Mouse (Mus musculus) urinary bladder, postnatal 25 days (tissue): Measurements from ENCODE around the gene Fam196b.

Experiments
- DNase-seq: peaks from one replicate; pipeline ENCODE4 v3.0.0; 2022; ENCODE audit warnings: low spot score

Fam196b gene

DNA sequence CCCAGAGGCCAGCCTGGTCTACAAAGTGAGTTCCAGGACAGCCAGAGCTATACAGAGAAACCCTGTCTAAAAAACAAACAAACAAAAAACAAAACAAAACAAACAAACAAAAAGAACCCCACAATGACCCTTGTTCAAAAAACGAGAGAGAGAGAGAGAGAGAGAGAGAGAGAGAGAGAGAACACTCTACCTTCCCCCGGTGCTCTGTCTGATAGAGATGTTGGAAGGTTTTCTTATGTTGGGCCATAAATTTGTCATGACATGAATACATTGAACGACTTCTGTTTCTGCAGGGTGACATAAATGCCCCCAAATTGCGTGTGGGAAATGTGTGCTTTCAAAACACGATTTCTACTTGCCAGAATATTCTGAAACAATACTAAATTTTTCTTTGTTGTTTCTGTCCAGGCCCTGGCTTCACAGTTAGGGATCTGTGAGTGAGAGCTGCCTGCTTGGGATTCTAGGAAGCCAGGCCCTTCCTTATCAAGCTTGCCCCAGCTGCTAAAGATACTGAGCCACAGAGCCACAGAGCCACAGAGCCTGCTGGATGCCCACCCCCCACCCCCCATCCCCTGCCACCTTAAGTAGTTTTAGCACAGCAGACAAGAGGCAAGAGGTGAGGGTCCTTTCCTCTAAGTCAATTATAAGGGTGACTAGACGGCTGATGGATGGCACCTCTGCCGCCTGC, 17.9 kb downstream of the Fam196b start:
- DNase-seq = no peak

DNA sequence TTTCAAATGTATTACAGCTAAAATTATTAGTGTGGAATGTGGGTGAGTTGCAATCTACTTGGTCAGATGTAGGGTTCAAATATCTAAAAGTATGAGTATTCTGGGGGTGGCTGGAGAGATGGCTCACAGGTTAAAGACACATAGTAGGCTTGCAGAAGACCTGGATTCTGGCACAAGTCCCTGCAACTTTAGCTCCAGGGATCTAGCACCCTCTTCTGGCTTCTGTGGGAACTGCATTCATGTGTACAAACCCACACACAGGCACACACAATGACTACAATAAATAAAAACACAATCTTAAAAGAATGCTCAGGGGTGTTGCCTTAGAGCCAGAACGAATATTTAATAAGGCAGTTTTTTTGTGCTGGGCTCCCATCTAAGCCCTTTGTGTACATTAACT, 23.3 kb downstream of the Fam196b start:
- no peak for DNase-seq

DNA sequence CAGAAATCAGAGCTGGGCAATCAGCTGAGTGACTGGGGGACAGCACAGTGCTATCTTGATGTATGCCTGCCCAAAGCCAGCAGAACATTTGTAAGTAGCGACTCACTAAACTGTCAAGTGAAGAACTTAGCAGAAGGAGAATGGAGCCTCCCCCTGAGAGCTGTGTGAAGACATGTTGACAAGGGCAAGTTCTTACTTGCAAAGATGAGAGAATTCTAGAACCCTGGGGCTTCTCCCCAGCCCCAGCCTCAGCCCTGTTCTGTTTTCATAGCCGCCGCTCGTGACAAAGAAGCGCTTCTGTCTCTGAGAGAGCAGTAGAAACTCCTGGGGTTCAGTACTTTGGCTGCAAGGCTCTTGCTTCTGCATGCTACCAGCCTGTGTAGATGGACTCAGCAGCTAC, 25.1 kb downstream of the Fam196b start:
- no peak for DNase-seq

DNA sequence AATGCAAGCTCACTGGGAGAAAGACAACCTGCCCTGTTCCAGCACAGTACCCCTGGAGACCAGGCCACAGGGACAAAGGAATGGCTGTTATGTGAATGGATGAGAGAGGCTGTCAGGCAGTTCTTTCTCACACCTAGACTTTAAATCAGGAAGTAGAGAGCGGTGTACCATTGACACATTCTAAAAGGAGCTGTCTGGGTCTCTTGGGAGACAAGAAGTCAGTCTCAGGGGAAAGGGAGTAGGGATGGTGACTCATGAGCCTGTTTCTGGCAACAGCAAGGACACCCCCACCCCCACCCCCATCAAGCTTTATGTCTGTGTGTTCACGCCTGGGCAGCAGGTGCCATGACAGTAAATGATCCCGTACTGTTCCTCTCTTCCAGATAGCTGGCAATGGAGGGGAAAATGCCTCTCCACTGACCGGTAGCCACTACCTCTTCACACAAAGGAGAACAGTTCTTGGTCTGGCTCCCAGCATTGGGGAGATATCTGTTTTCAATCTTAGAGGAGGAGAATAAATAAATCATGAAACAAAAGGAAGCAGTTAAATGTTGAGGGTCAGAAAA, 29.2 kb downstream of the Fam196b start:
- no peak for DNase-seq

DNA sequence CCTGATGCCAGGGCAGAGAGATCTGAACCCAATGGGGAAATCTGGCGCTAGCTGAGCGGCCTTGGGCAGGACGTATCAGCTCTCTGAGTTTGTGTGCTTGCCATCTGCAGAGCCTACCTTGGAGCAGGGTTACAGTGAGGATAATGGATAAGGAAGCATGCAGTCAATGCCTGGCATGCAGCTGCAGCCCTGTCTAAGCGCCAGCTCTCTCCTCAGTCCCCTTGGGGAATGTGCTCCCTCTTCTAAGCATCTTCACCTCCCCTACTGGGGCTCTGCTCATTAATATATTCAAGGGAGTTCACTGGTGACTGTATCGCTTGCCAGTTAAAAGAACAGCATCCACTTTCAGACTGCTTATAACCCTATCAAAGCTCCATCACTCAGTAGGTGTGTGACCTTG, 29.7 kb downstream of the Fam196b start:
- DNase-seq = no peak

DNA sequence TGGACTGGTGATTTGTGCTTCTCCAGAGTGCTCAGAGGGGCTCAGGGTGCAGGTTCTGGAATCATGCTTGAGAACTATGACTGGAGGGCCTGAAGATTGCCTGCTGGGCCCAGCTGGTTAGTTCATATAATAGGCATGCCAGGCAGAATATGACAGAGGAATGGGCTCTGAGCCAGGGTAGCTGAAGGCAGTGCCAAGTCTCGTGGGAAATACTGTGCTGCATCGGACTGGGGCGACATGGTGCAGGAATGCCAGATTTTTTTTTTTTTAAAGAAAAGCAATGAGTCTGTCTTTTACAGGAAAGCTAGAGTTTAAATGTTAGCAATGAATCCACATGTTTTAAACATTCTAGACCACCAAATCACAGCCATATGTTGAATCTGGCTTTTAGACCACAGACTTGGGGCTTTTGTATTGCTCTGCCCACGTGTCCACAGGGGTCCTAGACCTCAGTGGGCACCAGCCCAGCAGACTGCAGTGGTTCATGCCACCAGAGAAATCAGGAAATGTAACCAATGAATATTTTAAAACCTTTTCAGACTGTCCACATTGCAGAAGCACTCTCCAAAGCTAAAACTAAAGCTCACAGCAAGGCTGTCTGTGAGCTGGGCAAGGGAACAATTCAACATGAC, 33.8 kb downstream of the Fam196b start:
- no peak for DNase-seq

DNA sequence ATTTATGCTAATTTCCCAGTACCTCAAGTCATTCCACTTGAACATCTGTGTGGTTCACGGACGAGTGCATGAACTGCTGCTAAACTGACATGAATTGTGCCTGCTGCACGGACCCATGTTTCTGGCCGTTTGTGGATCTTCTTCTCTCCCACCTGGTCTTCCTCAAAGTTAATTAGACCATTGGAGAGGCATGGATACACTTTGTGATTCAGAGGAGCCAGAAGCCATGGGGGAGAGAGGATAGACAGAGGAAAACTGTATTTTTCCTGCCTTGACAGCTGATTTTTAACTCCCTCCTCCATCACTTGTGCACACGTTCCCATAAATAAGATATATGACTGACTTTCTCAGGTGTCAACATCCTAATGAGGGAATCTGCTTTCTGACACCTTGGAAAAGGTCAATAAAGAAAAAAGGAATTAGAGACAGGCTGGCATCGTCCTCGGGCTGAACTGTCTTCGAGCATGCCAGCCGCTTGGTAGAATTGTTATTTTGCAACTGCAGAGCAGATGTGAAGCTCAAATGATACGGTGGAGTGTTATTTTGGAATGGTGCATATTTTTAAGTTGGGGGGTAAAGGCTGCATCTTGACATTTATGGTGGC, 34.9 kb downstream of the Fam196b start:
- DNase-seq = no peak

DNA sequence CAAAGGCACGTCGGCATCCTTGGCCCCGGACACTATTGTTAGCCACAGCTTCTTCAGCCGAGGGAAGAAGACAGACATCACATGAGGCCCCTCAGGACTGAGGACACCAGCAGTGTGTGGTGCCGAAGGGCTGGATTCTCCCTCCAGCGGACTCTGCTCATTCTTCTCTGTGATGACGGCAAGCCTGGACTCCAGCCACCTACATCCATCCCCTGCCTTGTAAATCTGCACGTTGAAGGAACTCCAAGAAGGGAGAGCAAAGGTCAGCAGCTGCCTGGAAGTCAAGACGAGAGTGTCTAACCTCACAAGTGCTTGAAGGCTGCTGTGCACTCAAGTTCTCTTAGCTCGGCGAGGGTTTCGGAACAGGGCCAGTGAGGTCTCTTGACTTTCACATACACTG, 40.8 kb downstream of the Fam196b start:
- DNase-seq = no peak

DNA sequence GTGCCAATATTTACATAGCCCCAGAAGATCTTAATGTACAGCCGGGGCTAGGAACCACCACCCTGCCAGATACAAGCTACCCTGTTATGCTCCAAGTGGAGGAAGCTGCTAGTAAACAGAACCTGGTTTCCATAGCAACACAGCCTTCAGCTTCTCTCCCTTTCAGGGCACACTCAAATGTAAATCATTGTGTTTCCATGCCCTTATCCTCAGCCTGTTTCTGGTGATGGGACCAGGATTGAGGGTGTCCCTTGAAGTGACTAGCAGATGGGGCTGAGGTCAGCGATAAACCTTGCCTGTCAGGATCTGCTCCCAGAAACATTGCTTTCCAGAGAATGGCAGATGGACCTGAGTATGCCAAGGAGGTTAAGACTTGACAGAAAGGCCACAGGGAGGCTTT, 41.5 kb downstream of the Fam196b start:
- no peak for DNase-seq

DNA sequence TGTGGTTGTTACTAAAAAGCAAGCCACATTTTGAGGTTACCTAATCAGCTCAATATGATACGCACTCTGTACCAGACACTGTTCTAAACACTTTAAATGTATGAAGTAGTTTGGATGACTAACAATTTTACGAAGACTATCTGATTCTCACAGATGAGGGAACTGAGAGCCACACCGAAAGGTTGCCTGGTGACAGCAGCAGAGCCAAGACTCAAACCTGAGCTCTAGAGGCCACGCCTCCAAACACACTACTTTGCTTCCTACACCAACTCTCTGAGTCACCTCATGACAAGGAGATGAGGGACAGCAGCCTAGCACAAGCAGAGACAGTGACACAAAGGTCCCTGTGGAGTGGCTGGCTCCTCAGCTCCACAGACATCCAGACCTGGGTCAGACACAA, 57.6 kb downstream of the Fam196b start:
- no peak for DNase-seq

DNA sequence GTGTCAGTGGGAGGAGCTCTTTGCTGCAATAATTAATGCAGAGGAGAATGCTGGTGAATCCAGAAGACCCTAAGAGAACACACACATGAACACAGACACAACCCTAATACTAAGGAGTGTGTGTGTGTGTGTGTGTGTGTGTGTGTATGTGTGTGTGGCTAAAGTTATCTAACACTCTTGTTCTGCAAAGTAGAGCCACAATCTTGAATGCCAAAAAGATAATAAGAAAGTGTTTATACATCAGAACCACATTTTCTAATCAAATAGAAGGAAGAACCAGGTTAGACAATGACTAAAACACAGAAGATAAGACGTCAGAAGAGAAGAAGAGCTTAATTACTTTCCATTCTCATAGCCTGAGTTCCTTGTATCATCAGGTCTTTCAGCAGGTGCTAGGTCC, 60.9 kb downstream of the Fam196b start:
- DNase-seq = no peak

DNA sequence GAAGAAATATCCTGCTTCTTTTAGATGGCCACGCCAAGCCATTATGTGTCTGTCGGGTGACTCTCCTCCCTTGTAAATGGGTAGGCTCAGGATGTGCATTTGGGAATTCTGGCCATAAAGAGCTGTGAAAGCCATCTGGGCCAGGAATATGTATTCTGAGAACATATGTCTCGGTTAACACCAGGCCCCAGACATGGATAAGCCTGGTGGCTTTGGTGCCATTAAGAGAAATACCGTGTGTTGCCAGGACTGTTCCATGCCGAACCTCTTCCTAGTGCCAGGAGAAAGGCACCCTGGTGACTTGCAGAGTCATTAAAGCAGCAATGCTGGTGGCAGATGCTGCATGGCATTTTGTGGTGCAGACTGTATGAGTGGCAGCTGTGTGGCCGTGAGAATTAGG, 63.0 kb downstream of the Fam196b start:
- DNase-seq = no peak

DNA sequence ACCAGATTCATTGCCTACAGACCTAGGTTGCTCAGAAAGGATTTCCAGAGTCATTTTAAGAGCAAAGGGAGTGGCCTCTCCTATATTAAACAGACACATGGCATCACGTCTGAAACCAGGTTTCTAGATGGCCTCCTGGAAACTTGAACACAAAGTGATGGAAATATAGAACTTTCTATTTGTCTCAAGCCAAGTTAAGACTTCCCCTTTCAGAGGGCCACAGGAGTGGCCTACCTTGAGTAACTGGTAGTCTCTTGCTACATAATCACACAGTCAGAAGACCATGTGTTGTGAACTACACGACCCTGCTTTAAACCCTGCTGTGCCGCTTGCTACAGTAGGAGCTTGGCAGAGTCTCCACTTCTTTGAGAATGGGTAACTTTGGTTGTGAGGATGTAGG, 68.9 kb downstream of the Fam196b start:
- no peak for DNase-seq

DNA sequence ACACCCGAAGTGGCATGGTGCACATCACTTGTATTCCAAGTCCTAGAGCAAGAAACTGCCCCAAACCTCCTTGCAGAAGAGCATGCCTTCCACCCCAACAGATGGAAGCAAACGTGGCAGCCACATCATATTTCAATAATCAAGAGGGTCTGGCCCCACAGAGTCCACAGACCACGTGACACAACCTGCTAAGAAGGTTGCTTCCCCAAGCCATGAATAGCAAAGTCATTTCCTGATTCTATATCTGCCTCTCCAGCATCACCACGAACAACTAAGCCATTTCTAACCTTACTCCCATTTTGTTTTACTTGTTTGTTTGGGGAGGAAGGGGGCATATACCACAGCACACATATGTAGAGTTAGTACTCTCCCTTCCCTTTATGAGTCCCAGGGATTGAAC, 69.6 kb downstream of the Fam196b start:
- no peak for DNase-seq

DNA sequence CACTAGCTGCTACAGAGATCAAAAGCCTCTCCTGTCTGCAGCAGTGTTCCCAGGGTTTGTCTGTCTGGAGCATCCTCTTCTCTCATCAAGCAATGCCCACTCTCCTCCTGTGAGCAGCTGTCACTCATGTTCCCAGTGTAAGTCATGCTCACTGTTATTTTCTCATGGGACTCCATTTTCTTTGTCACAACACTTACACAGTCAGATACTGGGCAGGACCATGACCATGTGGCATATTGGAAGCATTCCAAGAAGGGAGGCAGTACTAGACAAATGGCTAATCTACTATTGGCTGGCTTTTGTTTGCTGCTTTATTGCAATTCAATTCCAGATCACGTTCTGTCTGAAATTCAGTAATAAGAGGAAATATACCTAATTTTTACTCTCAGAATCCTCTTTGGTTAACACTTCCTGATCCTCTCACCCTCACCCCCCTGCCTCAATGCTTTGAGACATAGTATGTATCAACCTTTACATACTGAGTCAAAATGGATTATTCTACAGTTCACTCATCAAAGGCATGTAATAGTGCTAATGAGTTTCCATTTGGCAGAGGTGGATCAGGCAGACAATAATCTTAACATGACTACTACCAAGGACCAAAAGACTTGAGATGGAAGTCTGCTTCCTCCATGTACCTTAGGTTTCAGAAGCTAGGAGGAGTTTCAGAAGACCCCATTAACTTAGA, 70.5 kb downstream of the Fam196b start:
- no peak for DNase-seq

DNA sequence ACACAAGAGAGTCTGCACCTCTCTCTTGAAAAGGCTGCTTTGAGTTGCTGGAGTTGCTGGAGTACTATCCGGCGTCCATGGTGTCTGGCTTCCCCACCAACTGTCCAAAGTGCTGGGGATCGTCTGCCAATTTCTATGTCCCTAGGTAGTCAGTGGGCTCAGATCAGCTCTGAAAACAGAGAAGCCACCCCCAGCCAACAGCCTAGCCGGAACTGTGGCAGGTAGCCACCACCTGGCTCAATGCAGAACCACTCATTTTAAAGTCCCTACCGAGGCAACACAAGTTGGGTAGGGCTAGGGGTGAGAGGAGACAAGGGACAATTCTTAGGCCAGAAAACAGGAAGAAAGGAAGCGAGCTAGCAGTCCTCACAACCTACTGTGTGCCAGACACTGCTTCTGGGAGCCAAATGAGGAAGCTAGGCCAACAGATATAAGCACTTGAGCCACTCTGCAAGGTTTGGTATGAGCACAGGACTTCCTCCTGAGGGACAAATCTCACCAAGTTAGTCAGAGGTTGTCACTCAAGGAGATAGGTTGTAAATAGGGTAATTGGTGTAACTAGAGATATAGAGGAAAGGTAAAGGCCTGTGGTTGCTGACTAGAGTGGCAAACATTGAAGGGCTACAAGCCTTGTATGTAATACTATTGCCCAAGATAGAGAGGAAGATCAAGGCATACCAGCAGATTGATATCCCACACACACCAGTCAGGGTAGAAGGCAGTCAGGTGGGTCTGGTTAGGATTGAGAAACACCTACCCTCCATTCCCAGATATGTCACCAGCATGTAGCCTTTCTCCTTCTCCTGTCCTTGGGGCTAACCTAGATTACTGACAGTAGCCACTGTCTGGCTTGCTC, 74.9 kb downstream of the Fam196b start:
- no peak for DNase-seq

DNA sequence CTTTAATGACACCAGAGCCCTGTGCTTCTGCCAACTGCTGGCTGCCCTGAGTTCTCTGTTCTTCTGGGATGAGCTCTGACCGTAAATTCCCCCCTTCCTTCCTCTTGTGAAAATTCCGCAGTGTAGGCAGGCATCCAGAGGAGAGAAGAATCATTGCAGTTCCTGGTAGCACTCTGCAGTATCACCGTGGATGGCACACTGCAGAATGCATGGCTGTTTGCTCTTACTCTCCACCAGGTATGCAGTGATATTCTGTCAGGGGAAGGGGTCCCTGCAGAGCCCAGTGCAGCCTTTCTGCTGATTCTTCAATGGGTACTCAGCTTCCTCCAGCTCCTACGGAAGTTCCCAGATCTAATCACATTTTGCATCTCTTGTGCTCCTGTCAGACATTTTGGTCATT, 77.5 kb downstream of the Fam196b start:
- no peak for DNase-seq

DNA sequence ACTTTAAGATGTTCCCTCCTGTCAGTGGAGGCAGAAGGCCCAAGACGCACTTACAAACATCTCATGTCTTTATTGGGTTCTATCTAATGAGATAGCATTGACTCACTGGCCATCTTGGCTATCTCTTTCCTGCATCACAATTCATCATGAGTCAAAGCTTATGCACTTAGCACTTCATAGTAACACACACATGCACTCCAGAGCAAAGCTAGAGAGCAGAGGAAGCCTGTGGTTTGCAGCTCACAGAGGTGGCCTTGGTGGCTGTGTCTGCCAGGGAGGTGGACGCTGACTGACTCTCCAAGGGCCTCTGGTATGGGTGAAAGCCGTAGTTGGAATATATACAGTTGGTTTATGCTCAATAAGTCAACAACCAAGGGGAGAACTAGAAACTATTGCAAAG, 81.2 kb downstream of the Fam196b start:
- DNase-seq = no peak

DNA sequence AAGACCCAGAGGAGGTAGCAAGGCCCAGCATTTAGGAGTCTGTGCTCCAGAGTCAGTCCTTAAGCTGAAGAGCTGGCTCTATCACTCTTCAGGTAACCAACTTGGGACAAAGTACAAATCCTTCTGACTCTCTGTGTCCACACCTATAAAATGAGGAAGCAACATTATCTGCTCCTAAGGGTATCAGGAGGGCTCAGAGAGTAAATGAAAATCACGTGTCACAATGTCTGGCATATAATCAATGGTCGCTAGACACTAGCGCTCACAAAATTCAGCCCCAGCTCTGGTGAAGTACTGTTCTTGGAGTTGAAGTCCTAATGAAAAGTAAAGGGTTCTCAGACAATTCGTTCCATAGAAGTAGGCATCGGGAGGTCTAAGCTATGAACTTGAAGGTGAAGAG, 83.0 kb downstream of the Fam196b start:
- DNase-seq = no peak

DNA sequence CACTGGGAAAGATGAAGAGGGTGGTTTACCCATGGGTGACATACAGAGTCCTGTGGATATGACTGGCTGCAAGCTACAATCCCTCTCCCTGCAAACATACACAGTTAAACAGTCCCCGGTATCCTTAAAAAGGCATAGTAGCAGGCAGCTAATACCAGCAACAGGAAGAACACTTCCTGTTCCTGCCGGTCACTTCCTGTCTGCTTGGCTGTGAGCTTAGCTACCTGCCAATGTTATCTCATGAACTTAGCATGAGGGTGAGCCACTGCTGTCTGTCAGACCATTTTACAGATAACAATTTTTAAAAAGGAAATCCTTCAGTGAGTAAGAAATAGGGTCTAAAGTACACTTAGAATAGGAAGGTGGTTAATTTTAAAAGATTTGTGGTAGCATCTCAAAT, 83.9 kb downstream of the Fam196b start:
- no peak for DNase-seq

DNA sequence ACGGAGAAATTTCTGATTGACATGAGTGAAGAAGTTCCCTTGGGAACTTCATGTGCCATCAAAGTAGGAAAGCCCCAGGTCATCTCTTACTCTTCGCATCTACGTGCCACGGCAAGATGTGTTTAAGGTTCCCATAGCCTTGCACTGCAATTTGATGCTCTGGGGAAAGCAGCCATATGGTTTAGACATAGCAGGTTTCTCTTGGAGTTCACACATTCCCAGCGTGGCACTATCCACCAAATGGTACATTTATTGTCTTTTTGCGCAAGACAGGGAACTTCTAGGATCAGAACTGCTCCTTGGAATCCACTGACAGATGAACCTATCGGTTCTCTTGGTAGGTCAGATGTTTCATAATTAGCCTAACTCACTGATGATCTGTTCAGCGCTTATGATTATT, 86.7 kb downstream of the Fam196b start:
- no peak for DNase-seq

DNA sequence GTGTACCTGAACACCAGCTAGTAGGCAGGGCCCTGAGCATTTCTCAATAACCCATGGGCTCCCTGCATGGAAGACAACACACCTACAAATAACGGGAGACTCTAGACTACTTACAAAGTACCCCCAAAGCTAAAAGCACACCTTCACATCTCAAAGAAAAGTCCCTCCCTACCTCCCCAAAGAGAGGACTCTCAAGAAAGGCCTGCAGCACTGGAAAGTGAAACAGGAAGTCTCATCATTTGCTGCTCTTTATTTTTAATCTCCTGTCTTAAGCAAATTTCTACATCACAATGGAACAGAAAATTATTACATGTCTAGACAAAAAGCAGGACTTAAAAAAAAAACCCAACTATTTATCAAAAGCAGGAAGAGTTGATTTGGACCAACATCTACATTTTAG, 90.7 kb downstream of the Fam196b start:
- no peak for DNase-seq
